Comparison of ENCODE assay signal across 14 mouse cellular contexts in genomic region chr2:66780884-66781283, GRCm38 (mm10). TPM values are rescaled to one million over a fixed set of nuclear protein-coding genes. Genes with fewer than 3 reads are reported as not detected.
DNase-seq lines count a peak whose midpoint lies in the region; ATAC-seq and TF ChIP-seq lines count a peak whose summit lies in the region.
"Had no signal": no experiment of that assay in that cellular context is flagged by ENCODE, and none has a peak within 500 bp of the region (broad histone marks: within the 10 kb centered on the region; RNA-seq: fewer than 3 reads in every experiment).

No protein-coding gene starts in this region.

- DNase-seq in gastrocnemius, adult 18-20 months (ENCODE audit: low spot score), result peak; percentile 81
- no peak for DNase-seq in gastrocnemius, postnatal 10 days
- DNase-seq in ovary, postnatal 14 days (ENCODE audit: low spot score), result peak; percentile 7
- DNase-seq in ovary, postnatal 36 days (ENCODE audit: low spot score), result no peak
- DNase-seq in kidney, postnatal 14 days, result peak; percentile 44
- no peak for DNase-seq in spleen, postnatal 14 days (ENCODE audit: low spot score in 2 of 2)
- DNase-seq: layer of hippocampus, adult 9-11 months had no signal

- H3K9ac ChIP-seq in forebrain, embryonic 13.5 days, result no peak overlapping the region
- H3K9ac ChIP-seq: hindbrain, embryonic 13.5 days; liver, embryonic 12.5 days had no signal

- no peaks in the 10 kb centered on the region for H3K36me3 ChIP-seq in myocyte (ENCODE audit: control insufficient read depth, insufficient read depth)
- H3K36me3 ChIP-seq in forebrain, embryonic 13.5 days (ENCODE audit: poor library complexity, severe bottlenecking), result no peaks in the 10 kb centered on the region
- H3K36me3 ChIP-seq: hindbrain, embryonic 13.5 days; liver, embryonic 12.5 days had no signal

- ATAC-seq in forebrain, embryonic 13.5 days, result no peak
- ATAC-seq: forebrain, embryonic 14.5 days; liver, embryonic 12.5 days; Patski had no signal

- no peaks in the 10 kb centered on the region for H3K9me3 ChIP-seq in forebrain, embryonic 13.5 days (replicated peaks)
- H3K9me3 ChIP-seq: hindbrain, embryonic 13.5 days; liver, embryonic 12.5 days had no signal

- H3ac ChIP-seq in myocyte (ENCODE audit: control insufficient read depth, insufficient read length), result no peak overlapping the region

- peak overlapping the region; percentile 31 for H3K4me2 ChIP-seq in myocyte (ENCODE audit: low read depth)
- no peak overlapping the region for H3K4me2 ChIP-seq in forebrain, embryonic 13.5 days
- H3K4me2 ChIP-seq: hindbrain, embryonic 13.5 days; liver, embryonic 12.5 days had no signal

- H3K27ac ChIP-seq in forebrain, embryonic 13.5 days, result no peak overlapping the region
- H3K27ac ChIP-seq: hindbrain, embryonic 13.5 days; liver, embryonic 12.5 days had no signal

- no peak overlapping the region for H3K4me3 ChIP-seq in myocyte
- no peak overlapping the region for H3K4me3 ChIP-seq in forebrain, embryonic 13.5 days
- H3K4me3 ChIP-seq: hindbrain, embryonic 13.5 days; liver, embryonic 12.5 days had no signal

- H3K27me3 ChIP-seq in myocyte (ENCODE audit: control insufficient read depth, insufficient read depth, insufficient read length), result no peaks in the 10 kb centered on the region
- no peaks in the 10 kb centered on the region for H3K27me3 ChIP-seq in forebrain, embryonic 13.5 days
- H3K27me3 ChIP-seq: hindbrain, embryonic 13.5 days; liver, embryonic 12.5 days had no signal

- no peaks in the 10 kb centered on the region for H3K4me1 ChIP-seq in forebrain, embryonic 13.5 days
- H3K4me1 ChIP-seq: hindbrain, embryonic 13.5 days; liver, embryonic 12.5 days had no signal

- H3K79me2 ChIP-seq in myocyte (ENCODE audit: control insufficient read depth, insufficient read depth), result no peaks in the 10 kb centered on the region

- no peak for TF ChIP-seq POLR2A in myocyte (IDR thresholded peaks at IDR 0.05; ENCODE audit: insufficient read length, low read depth)

- WGBS in forebrain, embryonic 13.5 days, result 82% methylated on average over 2 of the region's 2 CpGs

TF ChIP-seq in myocyte, 11 proteins besides CTCF, POLR2A, EP300 and RAD21:
- no peak for TF ChIP-seq POLR2AphosphoS2 (IDR thresholded peaks at IDR 0.05; ENCODE audit: insufficient read length, low read depth)
- peak; percentile 76; the same call in 1 of the 2 replicates for TF ChIP-seq CEBPB (IDR thresholded peaks at IDR 0.05; ENCODE audit: insufficient read depth, poor library complexity, severe bottlenecking)

RNA-seq across cellular contexts. Expression of gene Scn7a, which starts 3.8 kb away (rescaled TPM):
- 1 to 10 TPM; 2.3 to 3.0 TPM for total RNA-seq in gastrocnemius, adult 18-20 months (2021)
- total RNA-seq in gastrocnemius, postnatal 10 days (2021), result 1 to 10 TPM; 3.5 TPM
- 0.65 TPM for polyA plus RNA-seq in myocyte (2012; fragmentation: generic; extraction: Trizol)
- 0.03 TPM in 2 replicates for polyA plus RNA-seq in forebrain, embryonic 13.5 days (2015; fragmentation: Nextera tagmentation; extraction: Ambion mirVana)
- total RNA-seq: common myeloid progenitor, adult 5-6 weeks had no signal
- polyA plus RNA-seq: liver, embryonic 12.5 days; Patski had no signal

Comparison
In these comparisons a context has a peak if more than half of its experiments do, and no peak if none do; other contexts are left out.
1. DNase-seq: peak in gastrocnemius, adult 18-20 months (single experiment), ovary, postnatal 14 days (single experiment) and kidney, postnatal 14 days (single experiment); none in gastrocnemius, postnatal 10 days (single experiment), ovary, postnatal 36 days (single experiment) and spleen, postnatal 14 days (0 of 2).